Mouse (Mus musculus) T-cell, adult 2 months (primary cell): ENCODE results near the gene Mvb12b.
A peak's percentile ranks its signal among the peaks of the same experiment; 100 is the strongest.

Experiments
- DNase-seq: peaks from one replicate; pipeline ENCODE4 v3.0.0; 2022; ENCODE audit warnings: low spot score

Mvb12b gene

GRCm38 (mm10) chr2:33885264-33885651, 2.5 kb downstream of the Mvb12b start:
- no peak for DNase-seq

- peak; percentile 15 for DNase-seq
Measured at GRCm38 (mm10) chr2:33884623-33885263, 3.0 kb downstream of the Mvb12b start.

GRCm38 (mm10) chr2:33879223-33879622, 8.5 kb downstream of the Mvb12b start:
- no peak for DNase-seq

- DNase-seq, result peak; percentile 17
Measured at GRCm38 (mm10) chr2:33878437-33878836, 9.3 kb downstream of the Mvb12b start.

GRCm38 (mm10) chr2:33877663-33878360, 9.9 kb downstream of the Mvb12b start:
- no peak for DNase-seq

DNA sequence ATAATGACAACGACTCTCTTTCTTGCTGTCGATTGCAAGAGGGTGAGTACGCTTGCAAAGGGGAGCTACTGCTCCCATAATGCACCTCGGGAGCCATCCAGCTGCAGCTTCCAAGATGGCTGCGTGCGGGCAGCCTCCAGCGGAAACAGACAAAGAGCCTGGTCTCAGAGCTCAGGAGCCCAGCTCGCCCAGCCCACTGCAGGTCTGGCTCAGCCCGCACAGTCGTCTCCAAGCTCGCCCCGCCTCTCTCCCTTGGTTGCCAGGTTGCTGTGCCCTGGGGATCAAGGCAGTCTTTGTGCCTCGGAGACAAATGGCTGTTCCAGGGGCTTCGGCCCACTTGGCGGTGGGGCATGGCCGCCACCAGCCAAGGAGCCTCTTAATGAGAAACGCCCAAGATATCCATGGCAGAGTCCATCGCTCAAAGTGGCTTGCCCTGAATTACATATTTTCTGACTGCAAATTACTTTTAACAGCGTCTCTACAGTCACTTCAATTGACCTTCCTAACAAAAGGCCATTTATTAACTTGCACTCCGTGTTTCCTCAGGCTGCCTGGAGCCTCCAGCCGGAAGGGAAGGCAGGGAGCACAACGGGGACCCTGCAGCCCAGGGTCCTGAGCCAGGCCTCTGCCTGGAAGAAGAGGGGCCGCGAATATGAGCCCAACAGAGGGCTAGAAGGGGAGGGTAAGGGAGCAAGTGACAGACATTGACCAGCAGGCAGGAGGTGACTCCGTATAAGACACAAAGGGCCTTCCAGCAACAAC, 11.0 kb downstream of the Mvb12b start:
- DNase-seq, result no peak

DNA sequence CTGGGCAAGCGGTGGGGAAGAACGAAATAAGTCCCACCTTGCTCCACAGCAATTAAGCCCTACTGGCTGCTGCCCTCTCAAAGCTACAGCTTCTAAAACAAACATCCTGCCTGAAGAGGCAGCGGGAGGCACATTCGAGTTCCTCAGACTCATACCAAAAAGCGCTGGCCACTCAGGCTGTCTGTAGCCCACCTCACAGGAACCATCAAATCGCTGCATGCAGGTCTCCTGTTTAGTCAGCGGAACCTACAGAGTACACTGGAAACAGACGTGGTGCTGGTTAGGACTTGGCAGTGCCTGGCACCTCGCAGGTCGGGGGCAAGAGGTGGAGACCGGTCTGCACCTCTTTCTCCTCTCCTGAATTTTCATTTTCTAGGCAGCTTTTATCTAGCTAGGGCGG, 12.2 kb downstream of the Mvb12b start:
- DNase-seq, result no peak

DNA sequence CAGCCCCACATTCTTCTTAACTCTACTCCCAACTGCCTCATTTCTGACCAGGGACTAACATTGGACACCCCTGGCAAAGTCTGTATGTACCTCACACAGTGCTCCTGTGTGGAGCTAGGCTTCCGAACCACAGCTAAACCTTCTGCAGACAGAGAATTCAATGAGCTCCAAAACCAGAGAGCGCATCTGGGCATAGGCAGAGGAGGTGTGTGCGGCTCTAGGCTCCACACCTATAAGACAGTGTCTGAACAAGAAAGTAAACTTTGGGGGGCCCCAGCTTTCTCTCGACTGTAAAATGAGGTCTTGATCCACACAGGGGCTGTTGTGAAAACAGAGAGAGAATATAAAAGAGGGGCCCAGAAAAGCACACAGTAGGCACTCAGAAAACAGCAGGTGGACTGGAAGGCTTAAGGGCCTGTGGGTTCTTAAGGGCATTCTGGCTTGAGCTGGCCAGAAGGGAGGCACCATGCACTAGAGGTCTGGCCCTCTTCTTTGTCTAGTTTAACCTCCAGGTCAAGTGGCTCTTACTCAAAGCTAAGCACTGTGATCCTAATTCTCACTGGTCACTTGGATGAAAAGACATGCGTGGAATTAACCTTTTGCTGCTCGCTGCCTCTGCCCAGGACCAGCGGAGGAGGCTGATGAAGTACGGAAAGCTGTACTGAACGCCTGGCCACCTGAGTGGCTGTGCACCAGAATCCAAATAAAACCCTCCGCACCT, 12.7 kb downstream of the Mvb12b start:
- no peak for DNase-seq

- no peak for DNase-seq
Measured at GRCm38 (mm10) chr2:33874367-33874766, 13.4 kb downstream of the Mvb12b start.

DNA sequence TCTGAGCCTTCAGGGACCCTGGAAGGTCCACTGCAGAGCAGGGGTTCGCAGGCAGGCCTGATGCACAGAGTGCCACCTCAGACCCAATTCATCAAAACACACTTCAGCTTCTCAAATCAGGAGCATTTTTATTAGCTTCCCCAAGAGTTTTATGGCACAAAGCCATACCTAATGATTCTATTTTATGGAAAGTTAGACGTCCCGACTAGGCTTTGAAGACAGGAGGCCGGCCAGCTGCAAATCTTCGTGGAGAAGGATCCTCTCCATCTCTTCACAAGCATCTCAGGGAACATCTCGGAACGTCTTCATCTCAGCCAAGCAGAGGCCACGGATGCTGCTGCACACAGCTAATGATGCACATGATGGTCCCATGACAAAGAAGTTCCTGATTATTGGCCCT, 14.2 kb downstream of the Mvb12b start:
- DNase-seq, result no peak

- DNase-seq, result no peak
Measured at GRCm38 (mm10) chr2:33872841-33873271, 14.9 kb downstream of the Mvb12b start.

DNA sequence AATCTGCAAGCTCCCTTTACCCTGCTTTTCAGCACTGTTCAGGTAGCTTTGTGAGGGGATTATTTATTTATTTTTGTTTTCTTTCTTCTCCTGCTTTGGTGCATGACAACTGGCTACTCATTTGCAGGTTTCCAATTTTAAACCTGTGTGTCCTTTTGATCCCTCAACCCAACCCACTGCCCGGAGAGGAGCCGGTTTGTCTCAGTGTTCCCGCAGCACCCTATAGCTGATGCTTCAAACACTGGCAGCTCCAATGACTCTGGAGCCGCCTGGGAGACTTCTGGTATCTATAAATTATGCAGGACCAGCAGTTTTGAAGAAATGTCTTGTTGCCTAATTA, 16.6 kb downstream of the Mvb12b start:
- DNase-seq, result no peak

DNA sequence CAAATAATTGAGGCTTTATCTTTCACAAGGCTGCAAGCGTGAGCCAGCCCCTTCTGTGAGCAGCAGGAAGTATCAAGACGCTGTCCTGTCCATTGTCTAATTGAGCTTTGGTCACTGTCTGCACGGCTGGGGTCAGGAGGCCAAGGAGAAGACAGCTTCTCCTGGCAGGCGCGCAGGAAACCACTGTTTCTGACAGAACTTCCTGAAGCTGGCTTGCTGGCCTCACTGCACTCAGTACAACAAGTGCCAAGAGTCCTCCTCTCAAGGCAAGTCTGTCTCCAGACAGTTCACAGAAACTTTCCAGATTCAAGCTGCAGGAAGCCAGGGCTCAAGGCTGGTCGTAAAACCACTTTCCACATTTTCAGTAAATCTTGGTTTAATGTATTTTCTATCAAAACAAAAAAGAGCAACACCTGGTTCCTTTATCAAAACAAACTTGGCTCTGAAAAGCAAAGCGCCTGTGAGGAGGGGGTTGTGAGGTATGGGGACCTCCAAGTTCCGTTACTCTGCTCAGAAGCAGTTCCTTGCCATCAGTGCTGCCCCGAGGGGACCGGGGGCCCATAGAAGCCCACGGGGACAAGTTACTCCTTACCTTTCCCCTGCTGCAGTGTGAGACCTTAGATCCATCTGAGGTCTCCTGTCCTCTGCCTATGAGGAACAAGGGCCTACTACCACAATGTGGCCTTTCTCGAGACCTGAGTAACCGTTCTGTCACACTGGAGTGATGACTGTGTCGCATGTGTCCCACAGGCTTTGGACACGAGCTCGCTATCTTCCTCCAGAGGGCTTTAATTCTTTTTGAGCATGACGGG, 17.2 kb downstream of the Mvb12b start:
- DNase-seq, result no peak

DNA sequence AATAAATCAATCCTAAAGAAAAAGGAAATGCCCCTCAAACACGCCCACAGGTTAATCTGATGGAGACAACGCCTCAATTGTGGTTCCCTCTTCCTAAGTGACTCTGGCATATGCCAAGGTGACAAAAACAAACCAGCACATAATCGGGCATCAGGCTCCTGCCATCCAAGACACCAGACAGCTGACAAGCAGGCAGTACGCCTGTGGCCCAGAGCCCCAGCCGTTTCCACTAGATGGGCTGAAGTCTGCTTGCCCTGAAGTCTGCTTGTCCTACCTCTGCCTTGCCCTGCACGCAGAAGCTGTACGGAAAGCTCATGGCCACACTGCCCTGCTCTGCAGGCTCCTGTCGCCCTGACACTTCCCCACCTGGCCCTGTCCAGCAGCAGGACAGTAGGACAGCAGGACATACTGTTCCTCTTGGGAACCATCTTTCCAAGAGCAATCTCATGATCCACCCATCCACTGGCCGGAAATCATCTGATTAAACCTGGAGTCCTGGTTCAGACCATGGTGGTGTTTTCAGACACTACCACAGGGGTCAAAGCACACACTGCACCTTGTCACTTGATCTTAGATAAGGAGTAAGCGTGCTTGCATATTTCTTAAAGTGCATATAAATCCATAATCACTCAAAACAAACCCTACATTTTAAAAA, 17.9 kb downstream of the Mvb12b start:
- DNase-seq, result no peak

GRCm38 (mm10) chr2:33868996-33869688, 18.6 kb downstream of the Mvb12b start:
- no peak for DNase-seq

- no peak for DNase-seq
Measured at GRCm38 (mm10) chr2:33868322-33868721, 19.4 kb downstream of the Mvb12b start.

DNA sequence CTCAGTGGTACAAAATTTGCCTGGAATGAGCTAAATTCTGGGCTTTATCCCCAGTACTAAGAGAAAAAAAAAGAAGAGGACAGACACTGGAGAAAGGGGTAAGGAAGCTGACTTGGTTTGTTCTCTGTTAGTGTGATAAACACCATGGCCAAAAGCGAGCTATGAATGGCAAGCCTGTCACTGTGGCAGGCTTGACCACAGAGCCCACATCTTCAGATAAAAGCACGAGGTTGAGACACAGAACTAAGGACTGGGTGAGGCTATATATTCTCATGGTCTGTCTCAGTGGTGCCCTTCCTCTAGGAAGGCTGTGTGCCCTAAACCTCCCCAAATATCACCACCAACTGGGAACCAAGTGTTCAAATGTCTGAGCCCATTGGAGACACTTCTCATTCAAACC, 31.0 kb downstream of the Mvb12b start:
- DNase-seq, result no peak

- DNase-seq, result peak; percentile 31
Measured at GRCm38 (mm10) chr2:33853011-33853976, 34.5 kb downstream of the Mvb12b start.

DNA sequence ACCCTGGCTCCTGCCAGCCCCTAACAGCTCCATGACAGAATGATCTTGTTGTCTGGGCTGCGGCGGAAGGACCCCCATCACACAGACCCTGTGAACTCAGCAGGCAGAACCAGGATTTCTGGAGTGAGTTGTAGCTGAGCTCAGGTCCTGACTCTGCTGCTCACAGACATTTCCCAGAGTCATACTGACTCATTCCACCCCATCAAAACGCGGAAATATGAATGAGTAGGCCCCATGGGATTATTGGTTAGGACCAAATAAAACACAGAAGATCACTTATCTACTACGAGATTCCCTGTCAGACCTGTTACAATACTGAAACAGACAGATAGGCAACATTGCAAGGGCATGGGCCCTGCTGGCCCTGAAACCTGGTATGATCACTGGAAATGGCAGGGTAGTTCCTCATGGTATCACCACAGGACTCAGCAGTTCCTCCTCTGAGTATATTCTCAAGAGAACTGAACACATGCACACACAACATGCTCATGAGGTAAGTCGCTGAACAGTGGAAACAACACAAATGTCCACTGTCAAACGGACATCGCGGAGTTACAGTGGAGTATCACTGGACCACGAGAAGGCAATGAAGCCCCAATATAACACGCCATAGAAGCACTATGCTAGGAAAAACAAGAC, 40.4 kb downstream of the Mvb12b start:
- no peak for DNase-seq
